Mouse (Mus musculus): ENCODE measurements around the gene Acsbg2.
A peak's percentile ranks its signal among the peaks of the same experiment; 100 is the strongest.

The Acsbg2 gene

DNA sequence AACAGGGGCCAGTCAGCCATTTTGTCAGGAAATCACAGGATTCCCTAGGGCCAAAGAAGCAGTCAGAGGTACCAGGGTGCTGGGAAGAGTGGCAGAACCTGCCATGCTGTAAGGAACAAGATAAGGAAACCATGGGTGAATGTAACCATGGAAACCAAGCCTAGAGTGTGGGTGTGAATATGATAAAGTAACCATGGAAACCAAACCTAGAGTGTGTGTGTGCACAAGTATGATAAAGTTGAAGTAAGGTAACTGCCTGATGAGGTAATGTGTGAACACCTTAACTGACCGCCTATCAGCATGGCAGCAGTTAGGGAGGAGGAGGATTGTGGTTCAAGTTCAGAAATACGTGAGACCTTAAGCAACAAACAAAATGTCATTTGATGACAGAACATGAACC lies 47.5 kb downstream of the Acsbg2 start:
- DNase-seq (ENCODE audit: low read depth in 2 of 2, low spot score in 2 of 2) = no peak

DNA sequence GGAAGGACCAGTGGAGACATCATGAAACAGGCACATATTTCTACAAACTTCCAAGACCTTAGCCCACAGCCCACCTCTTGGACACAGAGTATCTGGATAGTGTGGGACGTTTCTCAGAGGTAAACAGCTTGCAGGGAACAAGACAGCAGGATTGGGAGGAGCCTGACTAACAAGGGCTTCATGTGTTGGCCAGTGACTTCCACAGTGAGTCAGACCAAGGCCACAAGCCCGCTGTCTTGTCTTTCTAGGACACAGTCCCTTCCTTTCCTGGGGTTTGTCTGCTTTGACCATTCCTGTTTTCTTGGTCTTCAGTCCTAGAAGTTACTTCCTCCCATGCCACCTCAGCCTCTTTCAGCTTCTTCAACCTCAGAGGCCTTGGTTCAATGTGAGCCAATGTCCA lies 50.9 kb downstream of the Acsbg2 start:
- no peak for DNase-seq (ENCODE audit: low read depth in 2 of 2, low spot score in 2 of 2)

- DNase-seq (ENCODE audit: low read depth in 2 of 2, low spot score in 2 of 2) = no peak
These were observed 51.9 kb downstream of the Acsbg2 start for GRCm38 (mm10) chr17:56822380-56822779.

DNA sequence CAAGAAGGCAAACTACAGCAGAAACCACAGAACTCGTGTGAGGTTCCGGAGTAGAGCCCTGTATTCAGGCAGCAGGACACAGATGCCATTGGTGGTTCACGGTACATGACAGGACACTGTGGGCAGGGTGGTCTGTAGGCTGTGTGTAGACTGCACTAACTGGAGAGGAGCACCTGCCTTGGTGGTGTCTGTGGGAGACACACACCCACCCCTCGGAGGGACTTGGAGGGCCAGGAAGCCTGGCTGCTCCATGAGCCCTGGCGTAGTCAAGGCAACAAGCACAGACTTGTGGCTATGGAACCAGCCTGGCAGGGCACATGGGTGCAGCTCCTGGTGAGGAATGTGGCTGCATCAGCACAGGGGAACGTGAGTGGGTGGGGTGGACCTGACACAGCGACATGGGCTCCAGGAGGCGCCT lies 54.5 kb downstream of the Acsbg2 start:
- peak; percentile 65 to 67 for DNase-seq (ENCODE audit: low read depth in 2 of 2, low spot score in 2 of 2)

GRCm38 (mm10) chr17:56819032-56819545 lies 55.2 kb downstream of the Acsbg2 start:
- DNase-seq (ENCODE audit: low read depth in 2 of 2, low spot score in 2 of 2) = no peak

DNA sequence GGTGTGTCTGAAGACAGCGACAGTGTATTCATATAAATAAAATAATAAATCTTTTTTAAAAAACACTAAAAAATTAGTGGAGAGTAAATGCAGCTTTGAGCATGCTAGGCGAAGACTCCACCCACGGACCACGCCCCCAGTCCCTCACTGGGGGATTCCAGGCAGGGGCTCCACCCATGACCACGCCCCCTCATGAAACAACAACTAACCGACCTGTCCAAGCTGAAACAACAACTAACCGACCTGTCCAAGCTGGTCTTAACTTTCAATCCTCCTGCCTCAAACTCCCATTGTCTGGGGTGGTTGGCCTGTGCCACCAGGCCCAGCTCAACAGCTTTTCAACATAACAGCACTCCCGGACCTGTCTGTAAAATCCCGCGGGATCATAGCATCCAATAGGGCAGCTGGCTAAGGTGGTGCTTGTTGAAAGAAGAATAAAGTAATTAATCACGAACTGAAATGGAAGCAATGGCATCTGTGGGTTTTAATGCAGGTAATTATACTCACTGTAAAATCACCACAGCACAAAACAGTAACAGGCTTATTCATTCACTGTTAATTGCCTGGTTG lies 56.1 kb downstream of the Acsbg2 start:
- no peak for DNase-seq (ENCODE audit: low read depth in 2 of 2, low spot score in 2 of 2)

- DNase-seq (ENCODE audit: low read depth in 2 of 2, low spot score in 2 of 2) = no peak
These were observed 59.2 kb downstream of the Acsbg2 start for GRCm38 (mm10) chr17:56815057-56815345.

DNA sequence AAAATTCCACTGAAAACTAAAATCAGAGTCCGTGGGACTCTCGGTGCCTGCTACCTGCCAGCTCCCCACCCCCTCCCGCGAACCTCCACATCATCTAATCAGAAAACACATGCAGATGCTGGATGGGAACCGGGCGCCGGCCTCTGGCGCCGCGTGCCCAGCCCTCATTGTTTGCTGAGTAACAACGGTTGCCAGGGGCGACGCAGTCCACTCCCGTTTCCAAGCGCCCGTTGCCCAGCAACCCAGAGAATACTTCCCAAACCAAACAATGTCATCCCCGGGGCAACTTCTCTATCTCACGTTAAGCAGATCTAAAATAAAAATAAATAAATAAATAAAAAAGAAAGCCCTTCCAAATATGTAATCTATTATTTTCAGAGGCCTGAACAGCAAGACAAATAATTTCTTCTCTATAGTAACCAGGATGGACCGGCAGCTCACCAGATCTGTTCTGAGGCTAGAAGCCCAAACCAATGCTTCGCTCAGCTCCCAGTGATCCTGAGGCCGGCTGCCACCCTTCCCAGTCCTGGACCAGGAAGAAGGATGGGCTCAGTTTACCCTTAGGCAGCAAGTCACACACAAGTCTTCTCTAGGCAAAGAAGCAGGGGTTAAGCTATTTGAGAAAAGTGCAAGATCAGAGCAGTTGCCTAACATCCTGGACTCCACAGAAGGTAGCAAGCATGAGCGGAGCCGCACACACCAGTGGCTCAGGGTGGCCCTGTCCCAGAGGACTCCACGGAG lies 59.8 kb downstream of the Acsbg2 start:
- no peak for DNase-seq (ENCODE audit: low read depth in 2 of 2, low spot score in 2 of 2)

DNA sequence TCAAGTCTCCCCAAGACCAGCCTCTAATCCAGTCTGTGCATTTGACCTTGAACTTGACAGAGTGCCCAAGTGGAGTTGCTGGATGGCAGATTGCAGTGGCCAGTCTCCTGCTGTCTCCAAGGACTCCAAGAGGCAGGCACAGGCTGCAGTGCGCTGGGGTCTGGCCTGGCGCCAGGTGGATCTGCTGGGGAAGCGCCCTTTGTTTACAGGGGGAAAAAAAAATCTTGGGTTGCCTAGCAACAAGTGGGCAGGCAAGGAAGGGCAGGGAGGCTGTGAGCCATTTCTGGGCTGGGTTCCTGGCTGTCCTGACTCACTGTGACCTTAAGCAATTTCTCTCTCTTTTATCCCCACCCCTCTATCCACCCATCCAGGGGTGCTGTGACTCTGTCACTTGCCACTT lies 64.0 kb downstream of the Acsbg2 start:
- no peak for DNase-seq (ENCODE audit: low read depth in 2 of 2, low spot score in 2 of 2)

DNA sequence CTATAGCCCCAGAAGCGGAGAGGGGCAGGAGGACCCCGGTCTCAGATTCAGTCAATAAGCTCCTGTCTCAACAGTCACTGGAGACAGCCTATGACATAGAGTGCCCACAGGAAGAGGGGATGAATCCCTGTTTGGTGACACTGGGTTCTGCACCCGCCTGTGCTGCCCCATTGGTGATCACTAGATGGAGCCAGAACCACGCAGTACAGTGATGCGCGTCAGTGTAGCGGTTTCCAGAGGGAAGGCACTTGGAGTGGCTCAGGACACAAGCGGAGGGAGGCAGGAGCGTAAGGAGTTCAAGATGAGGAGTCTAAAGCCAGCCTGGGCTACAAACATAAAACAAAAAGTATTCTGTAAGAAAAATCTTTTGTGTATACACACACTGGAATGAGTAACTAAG lies 65.7 kb downstream of the Acsbg2 start:
- peak; percentile 37 to 57 for DNase-seq (ENCODE audit: low read depth in 2 of 2, low spot score in 2 of 2)

DNA sequence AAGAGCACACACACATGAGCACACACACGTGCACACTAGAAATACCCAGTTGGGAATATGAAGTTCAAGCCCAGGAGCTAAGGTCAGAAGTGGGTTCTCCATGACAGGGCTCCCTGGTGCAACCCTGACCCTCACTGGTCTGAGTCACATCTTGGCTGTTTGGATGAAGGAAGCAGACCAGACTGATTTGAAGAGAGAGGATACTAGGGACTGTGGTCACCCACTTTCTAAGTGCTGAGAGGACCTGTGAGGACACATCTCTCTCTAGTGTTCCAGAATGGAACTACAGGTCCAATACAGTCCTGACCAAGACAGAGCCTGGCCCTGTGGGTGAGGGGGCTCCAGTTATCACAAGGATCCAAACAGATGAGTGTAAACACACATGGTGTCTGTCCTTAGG lies 68.5 kb downstream of the Acsbg2 start:
- no peak for DNase-seq (ENCODE audit: low read depth in 2 of 2, low spot score in 2 of 2)

DNA sequence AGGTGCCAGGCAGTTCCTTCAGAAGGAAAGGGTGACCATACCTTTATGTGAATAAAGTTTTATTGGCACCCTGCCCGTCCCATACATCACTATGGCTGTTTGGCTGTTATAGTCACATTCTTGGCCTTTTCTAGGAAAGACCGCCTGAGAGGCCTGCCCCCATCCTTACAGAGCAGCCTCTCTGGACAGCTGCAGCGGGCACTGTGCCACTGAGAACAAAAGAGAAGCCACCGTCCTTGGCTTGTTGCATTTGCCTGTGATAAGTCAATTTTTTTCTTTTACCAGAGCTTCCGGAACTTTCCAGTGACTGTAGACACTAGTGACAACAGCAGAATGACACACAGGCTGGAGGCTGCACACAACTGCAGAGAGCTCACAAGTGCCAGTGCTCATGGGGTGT lies 69.3 kb downstream of the Acsbg2 start:
- DNase-seq (ENCODE audit: low read depth in 2 of 2, low spot score in 2 of 2) = no peak

GRCm38 (mm10) chr17:56802065-56802464 lies 72.2 kb downstream of the Acsbg2 start:
- DNase-seq (ENCODE audit: low read depth in 2 of 2, low spot score in 2 of 2) = no peak

DNA sequence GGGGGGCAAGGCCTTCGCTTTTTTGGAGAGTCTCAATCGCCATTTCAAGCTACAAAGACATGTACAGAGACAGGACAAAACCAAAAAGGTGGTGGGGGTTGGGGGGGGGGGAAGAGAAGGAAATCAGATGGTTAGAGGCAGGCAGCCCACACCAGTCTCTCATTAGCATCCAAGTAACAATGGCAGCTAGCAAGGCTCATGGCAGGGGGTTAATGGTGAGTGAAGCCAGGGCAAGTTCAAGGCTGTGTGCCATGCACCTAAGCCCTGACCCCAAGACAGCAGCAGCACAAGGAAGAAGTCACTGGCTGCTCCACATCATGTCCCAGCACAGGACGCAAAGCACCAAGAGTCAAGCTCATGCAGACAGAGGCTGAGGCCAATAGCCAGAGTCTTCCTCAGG lies 75.0 kb downstream of the Acsbg2 start:
- no peak for DNase-seq (ENCODE audit: low read depth in 2 of 2, low spot score in 2 of 2)

DNA sequence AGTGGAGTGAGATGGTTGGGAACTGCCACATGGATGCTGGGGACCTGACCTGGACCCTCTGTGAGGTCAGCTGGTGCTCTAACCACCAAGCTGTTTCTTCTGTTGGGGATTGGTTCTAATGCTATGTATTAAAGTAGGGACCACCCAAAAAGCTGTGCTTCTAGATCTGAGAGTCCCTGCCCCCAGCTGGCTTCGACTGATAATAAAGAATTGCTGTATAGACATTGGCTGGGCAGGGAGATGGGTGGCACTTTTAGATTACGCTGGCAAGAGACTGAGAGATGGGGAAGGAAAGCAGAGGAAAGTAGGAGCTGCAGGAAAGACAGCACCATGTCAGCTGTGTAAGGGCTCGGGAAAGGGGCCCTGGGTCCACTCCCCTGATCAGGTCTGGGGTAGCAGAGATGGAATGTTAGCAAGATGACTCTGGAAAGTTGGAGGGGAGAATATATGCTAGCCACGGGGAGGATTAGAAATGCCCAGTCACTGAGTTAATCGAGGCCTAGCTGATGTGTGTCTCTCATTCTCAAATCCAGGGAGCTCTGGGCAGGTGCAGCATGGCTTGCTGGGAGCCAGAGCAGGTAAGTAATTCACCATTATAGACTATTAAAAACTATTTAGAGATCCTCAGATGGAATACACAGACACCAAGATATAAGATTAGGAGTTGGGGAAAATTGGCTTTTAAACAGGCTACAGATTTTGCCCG lies 80.5 kb downstream of the Acsbg2 start:
- DNase-seq (ENCODE audit: low read depth in 2 of 2, low spot score in 2 of 2) = no peak

Measured in CD8-positive naive resting alpha-beta T cell, adult 2 months (primary cell).